ENCODE assay signal across 21 mouse cellular contexts in the genomic region with DNA sequence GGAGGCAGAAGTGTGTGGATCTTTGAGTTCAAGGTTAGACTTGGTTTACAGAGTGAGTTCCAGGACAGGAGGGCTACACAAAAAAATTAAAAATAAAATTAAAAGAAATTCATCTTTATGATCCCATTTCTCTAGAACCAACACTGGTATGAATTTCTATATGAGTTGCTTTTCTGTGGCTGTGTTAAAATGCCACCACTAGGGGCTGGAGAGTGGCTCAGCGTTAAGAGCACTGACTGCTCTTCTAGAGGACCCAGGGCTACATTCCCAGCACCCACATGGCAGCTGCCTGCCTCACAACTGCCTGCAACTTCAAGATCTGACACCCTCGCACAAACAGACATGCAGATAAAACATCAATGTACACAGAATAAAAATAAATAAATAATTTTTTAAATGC. TPM values are rescaled to one million over a fixed set of nuclear protein-coding genes. Genes with fewer than 3 reads are reported as not detected.
DNase-seq lines count a peak whose midpoint lies in the region; ATAC-seq and TF ChIP-seq lines count a peak whose summit lies in the region.
"Had no signal": no experiment of that assay in that cellular context is flagged by ENCODE, and none has a peak within 500 bp of the region (broad histone marks: within the 10 kb centered on the region; RNA-seq: fewer than 3 reads in every experiment).

No protein-coding gene starts in this region.

- no peak overlapping the region for H3K4me2 ChIP-seq in lung, embryonic 14.5 days
- no peak overlapping the region for H3K4me2 ChIP-seq in stomach, postnatal 0 days (replicated peaks; ENCODE audit: low read depth)
- H3K4me2 ChIP-seq: embryonic facial prominence, embryonic 13.5 days; forebrain, embryonic 15.5 days; heart, embryonic 11.5 days; hindbrain, embryonic 13.5 days; liver, embryonic 13.5 days had no signal

- WGBS in kidney, adult 2 months = 60% methylated on average over 2 of the region's 2 CpGs
- 57% methylated on average over 2 of the region's 2 CpGs for WGBS in lung, embryonic 14.5 days
- 47% methylated on average over 2 of the region's 2 CpGs for WGBS in bone marrow, adult 2 months
- WGBS in stomach, postnatal 0 days = 52% methylated on average over 2 of the region's 2 CpGs

- DNase-seq in kidney, adult 2 months = no peak
- DNase-seq in kidney, postnatal 36 days = no peak
- no peak for DNase-seq in lung, embryonic 14.5 days
- no peak for DNase-seq in lung, postnatal 25 days (ENCODE audit: low spot score)
- DNase-seq in stomach, postnatal 0 days (ENCODE audit: low spot score) = no peak
- no peak for DNase-seq in gastrocnemius, postnatal 4 days (ENCODE audit: low spot score in 2 of 2)
- DNase-seq: adrenal gland, adult 8-10 months; B cell, adult 2 months; cerebellum, postnatal 10 days; gastrocnemius, postnatal 36 days; heart, postnatal 14 days; left cerebral cortex, postnatal 4 days; liver, embryonic 13.5 days; lung, postnatal 14 days; retina, postnatal 1 day had no signal

- no peaks in the 10 kb centered on the region for H3K9me3 ChIP-seq in lung, embryonic 14.5 days (ENCODE audit: low read depth, low read length)
- no peaks in the 10 kb centered on the region for H3K9me3 ChIP-seq in stomach, postnatal 0 days (ENCODE audit: control insufficient read depth, low read length)
- H3K9me3 ChIP-seq: embryonic facial prominence, embryonic 13.5 days; forebrain, embryonic 15.5 days; hindbrain, embryonic 13.5 days had no signal

- no peak for TF ChIP-seq POLR2A in kidney, adult 2 months (IDR thresholded peaks at IDR 0.05; ENCODE audit: low read depth, low read length)
- TF ChIP-seq POLR2A in bone marrow, adult 2 months (IDR thresholded peaks at IDR 0.05; ENCODE audit: borderline replicate concordance, control insufficient read depth, low read depth, low read length) = no peak

- no peaks in the 10 kb centered on the region for H3K4me1 ChIP-seq in kidney, adult 2 months (ENCODE audit: control insufficient read depth, insufficient read depth, low read length)
- no peaks in the 10 kb centered on the region for H3K4me1 ChIP-seq in lung, embryonic 14.5 days (ENCODE audit: insufficient read depth)
- H3K4me1 ChIP-seq in bone marrow, adult 2 months (ENCODE audit: control insufficient read depth, insufficient read depth, low read length) = no peaks in the 10 kb centered on the region
- H3K4me1 ChIP-seq in stomach, postnatal 0 days (replicated peaks; ENCODE audit: control insufficient read depth, insufficient read depth) = no peaks in the 10 kb centered on the region

- H3K9ac ChIP-seq in lung, embryonic 14.5 days = no peak overlapping the region
- no peak overlapping the region for H3K9ac ChIP-seq in stomach, postnatal 0 days (ENCODE audit: low read length)
- H3K9ac ChIP-seq: embryonic facial prominence, embryonic 13.5 days; forebrain, embryonic 15.5 days; hindbrain, embryonic 13.5 days; liver, embryonic 13.5 days had no signal

- no peaks in the 10 kb centered on the region for H3K27me3 ChIP-seq in kidney, adult 2 months (replicated peaks; ENCODE audit: control insufficient read depth, insufficient read depth, low read length)
- H3K27me3 ChIP-seq in lung, embryonic 14.5 days (ENCODE audit: insufficient read depth, low read length) = no peaks in the 10 kb centered on the region
- no peaks in the 10 kb centered on the region for H3K27me3 ChIP-seq in stomach, postnatal 0 days (ENCODE audit: control insufficient read depth, insufficient read depth, low read length)
- H3K27me3 ChIP-seq: embryonic facial prominence, embryonic 13.5 days; forebrain, embryonic 15.5 days; hindbrain, embryonic 13.5 days; liver, embryonic 13.5 days had no signal

- TF ChIP-seq EP300 in stomach, postnatal 0 days (optimal IDR thresholded peaks at IDR 0.05) = no peak

- TF ChIP-seq CTCF in kidney, adult 2 months (conservative IDR thresholded peaks at IDR 0.05; ENCODE audit: insufficient read depth, insufficient read length, low read depth, low read length) = 0 out of 2 replicates have a peak, but pooled peaks have one; percentile 4
- TF ChIP-seq CTCF in lung, embryonic 14.5 days (IDR thresholded peaks at IDR 0.05; ENCODE audit: low read depth) = peak; percentile 12; the same call in 1 of the 2 replicates
- TF ChIP-seq CTCF in bone marrow, adult 2 months (IDR thresholded peaks at IDR 0.05; ENCODE audit: control insufficient read depth, insufficient read depth, low read length) = 0 out of 2 replicates have a peak, but pooled peaks have one; percentile 16
- peak; percentile 23; the same call in 1 of the 2 replicates for TF ChIP-seq CTCF in stomach, postnatal 0 days (IDR thresholded peaks at IDR 0.05; ENCODE audit: low read depth)

- ATAC-seq in lung, embryonic 14.5 days (ENCODE audit: insufficient read depth) = no peak
- no peak for ATAC-seq in stomach, postnatal 0 days (ENCODE audit: low FRiP score, low TSS enrichment)
- ATAC-seq: forebrain, embryonic 15.5 days had no signal

- H3K4me3 ChIP-seq in kidney, adult 2 months (ENCODE audit: insufficient read depth, low read depth, low read length) = no peak overlapping the region
- no peak overlapping the region for H3K4me3 ChIP-seq in lung, embryonic 14.5 days (ENCODE audit: low read depth, low read length)
- H3K4me3 ChIP-seq in bone marrow, adult 2 months (replicated peaks; ENCODE audit: control insufficient read depth, low read depth, low read length) = no peak overlapping the region
- no peak overlapping the region for H3K4me3 ChIP-seq in stomach, postnatal 0 days (ENCODE audit: low read depth, low read length)
- H3K4me3 ChIP-seq: embryonic facial prominence, embryonic 13.5 days; forebrain, embryonic 15.5 days; hindbrain, embryonic 13.5 days; liver, embryonic 13.5 days; megakaryocyte, embryonic 14.5 days had no signal

- H3K36me3 ChIP-seq in kidney, adult 2 months (ENCODE audit: control insufficient read depth, insufficient read depth, low read length) = no peaks in the 10 kb centered on the region
- no peaks in the 10 kb centered on the region for H3K36me3 ChIP-seq in lung, embryonic 14.5 days (ENCODE audit: insufficient read depth)
- no peaks in the 10 kb centered on the region for H3K36me3 ChIP-seq in stomach, postnatal 0 days (ENCODE audit: control insufficient read depth, insufficient read depth, low read length)
- H3K36me3 ChIP-seq: embryonic facial prominence, embryonic 13.5 days; forebrain, embryonic 15.5 days; hindbrain, embryonic 13.5 days; liver, embryonic 13.5 days had no signal

- no peak overlapping the region for H3K27ac ChIP-seq in kidney, adult 2 months (ENCODE audit: insufficient read depth, low read depth, low read length)
- no peak overlapping the region for H3K27ac ChIP-seq in lung, embryonic 14.5 days (ENCODE audit: low read depth)
- no peak overlapping the region for H3K27ac ChIP-seq in bone marrow, adult 2 months (ENCODE audit: control insufficient read depth, insufficient read depth, low read depth, low read length, poor library complexity)
- H3K27ac ChIP-seq in stomach, postnatal 0 days (replicated peaks) = no peak overlapping the region
- H3K27ac ChIP-seq: embryonic facial prominence, embryonic 13.5 days; forebrain, embryonic 15.5 days; hindbrain, embryonic 13.5 days; liver, embryonic 13.5 days had no signal

RNA-seq across cellular contexts. Expression of gene N4bp1, which starts 56.1 kb away (rescaled TPM):
- 11.3 and 13.2 TPM in 2 replicates for polyA plus RNA-seq in kidney, adult 2 months (2012; rRNA removed)
- 11.3 and 11.5 TPM in 2 replicates for polyA plus RNA-seq in lung, embryonic 14.5 days (2014; fragmentation: Nextera tagmentation; extraction: Ambion mirVana)
- polyA plus RNA-seq in bone marrow, adult 2 months (2011; ENCODE audit: insufficient read depth, insufficient read length, low replicate concordance, missing spikeins) = 6.9 and 12.7 TPM in 2 replicates
- 6.5 and 6.6 TPM in 2 replicates for polyA plus RNA-seq in stomach, postnatal 0 days (2015; fragmentation: Nextera tagmentation; extraction: Ambion mirVana)
- 10 to 100 TPM; 24.9 to 25.0 TPM for total RNA-seq in gastrocnemius, postnatal 4 days (2021)
